Mouse (Mus musculus) MEL (cell line): ENCODE results near the gene Zgpat.

Source experiments
- BHLHE40 ChIP-seq: IDR thresholded peaks from 2 replicates; pipeline ENCODE4 v1.6.1; 2012; ENCODE audit warnings: low read depth, mild to moderate bottlenecking, inconsistent platforms, low read length, improper control_type of control experiment, borderline replicate concordance
- CTCF ChIP-seq, 3 experiments: IDR thresholded peaks in 2 of 3; conservative IDR thresholded peaks in 1 of 3; 2 replicates each; pipeline ENCODE4 v1.5.1; 2011 to 2012; ENCODE audit warnings: low read length in 3 of 3, low read depth in 2 of 3, mild to moderate bottlenecking in 2 of 3, improper control_type of control experiment in 1 of 3, inconsistent platforms in 1 of 3, mixed read lengths in 1 of 3, moderate library complexity in 1 of 3; ENCODE audit not compliant: control insufficient read depth in 1 of 3, insufficient read depth in 1 of 3, poor library complexity in 1 of 3, severe bottlenecking in 1 of 3
- EP300 ChIP-seq, 2 experiments: IDR thresholded peaks; 2 replicates each; pipeline ENCODE4 v1.6.1; 2011; ENCODE audit warnings: improper control_type of control experiment in 2 of 2, low read length in 2 of 2, low read depth in 1 of 2, mild to moderate bottlenecking in 1 of 2
- KAT2A ChIP-seq: conservative IDR thresholded peaks from 2 replicates; pipeline ENCODE4 v1.6.1; 2012; ENCODE audit warnings: low read depth, low read length, improper control_type of control experiment, inconsistent platforms
- MAFK ChIP-seq: IDR thresholded peaks from 2 replicates; pipeline ENCODE4 v1.6.1; 2011; ENCODE audit warnings: low read depth, mild to moderate bottlenecking, low read length, improper control_type of control experiment, borderline replicate concordance
- MAZ ChIP-seq: IDR thresholded peaks from 2 replicates; pipeline ENCODE4 v1.6.1; 2012; ENCODE audit warnings: low read depth, mild to moderate bottlenecking, inconsistent platforms, low read length, improper control_type of control experiment
- MYC ChIP-seq: IDR thresholded peaks from 2 replicates; pipeline ENCODE4 v1.6.1; 2011; ENCODE audit warnings: low read depth, mild to moderate bottlenecking, low read length, improper control_type of control experiment, moderate library complexity
- POLR2A ChIP-seq, 2 experiments: IDR thresholded peaks; 2 replicates each; pipeline ENCODE4 v1.6.1; 2011 to 2012; ENCODE audit warnings: low read length in 2 of 2, mild to moderate bottlenecking in 2 of 2, control low read depth in 1 of 2, improper control_type of control experiment in 1 of 2, low read depth in 1 of 2, moderate library complexity in 1 of 2; ENCODE audit not compliant: control insufficient read depth in 1 of 2, insufficient read depth in 1 of 2, poor library complexity in 1 of 2
- ZNF384 ChIP-seq: IDR thresholded peaks from 2 replicates; pipeline ENCODE4 v1.6.1; 2012; ENCODE audit warnings: low read depth, mild to moderate bottlenecking, inconsistent platforms, low read length, improper control_type of control experiment

DNA sequence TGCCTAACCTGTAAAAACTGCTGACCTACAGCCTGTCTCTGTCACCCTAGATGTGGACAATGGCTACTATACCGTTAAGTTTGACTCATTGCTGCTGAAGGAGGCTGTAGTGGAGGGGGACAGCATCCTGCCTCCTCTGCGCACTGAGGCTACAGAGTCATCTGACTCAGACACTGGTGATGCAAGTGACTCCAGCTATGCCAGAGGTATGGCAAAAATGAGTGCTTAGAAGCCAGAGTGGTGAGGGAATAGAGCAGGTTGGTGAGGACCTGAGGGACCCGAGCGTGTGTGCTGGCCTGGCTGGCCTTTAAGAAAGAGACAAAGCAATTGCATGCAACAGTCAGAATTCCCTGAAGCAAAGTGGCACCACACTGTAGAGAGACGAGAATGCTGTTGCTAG is 14.0 kb downstream of the Zgpat start:
- TF ChIP-seq POLR2A (IDR thresholded peaks at IDR 0.05; ENCODE audit: control insufficient read depth in 1 of 2, insufficient read depth in 1 of 2, low read depth in 1 of 2, low read length in 2 of 2, poor library complexity in 1 of 2) (no peak), CTCF (IDR thresholded peaks at IDR 0.05 in 2 of 3, conservative IDR thresholded peaks at IDR 0.05 in 1 of 3; ENCODE audit: control insufficient read depth in 1 of 3, insufficient read depth in 1 of 3, low read depth in 2 of 3, low read length in 3 of 3, poor library complexity in 1 of 3, severe bottlenecking in 1 of 3) (no peak), MYC (no peak), ZNF384 (no peak), EP300 (IDR thresholded peaks at IDR 0.05; ENCODE audit: low read depth in 1 of 2, low read length in 2 of 2) (no peak), BHLHE40 (no peak), MAZ (no peak), KAT2A (no peak), MAFK (no peak)
